Mouse (Mus musculus): ENCODE results near the gene Fras1.

- no peak for TF ChIP-seq CTCF (IDR thresholded peaks at IDR 0.05)
- no peak for TF ChIP-seq POLR2A (IDR thresholded peaks at IDR 0.05; ENCODE audit: insufficient read depth, low read depth, low read length)
- no peak for TF ChIP-seq EP300 (IDR thresholded peaks at IDR 0.05; ENCODE audit: insufficient read depth, low read depth, low read length)
Measured at GRCm38 (mm10) chr5:96367260-96367659, 6.5 kb upstream of the Fras1 start.

Measured in heart, adult 2 months (tissue).